Comparison of ENCODE assay signal across 13 mouse cellular contexts in the genomic region with DNA sequence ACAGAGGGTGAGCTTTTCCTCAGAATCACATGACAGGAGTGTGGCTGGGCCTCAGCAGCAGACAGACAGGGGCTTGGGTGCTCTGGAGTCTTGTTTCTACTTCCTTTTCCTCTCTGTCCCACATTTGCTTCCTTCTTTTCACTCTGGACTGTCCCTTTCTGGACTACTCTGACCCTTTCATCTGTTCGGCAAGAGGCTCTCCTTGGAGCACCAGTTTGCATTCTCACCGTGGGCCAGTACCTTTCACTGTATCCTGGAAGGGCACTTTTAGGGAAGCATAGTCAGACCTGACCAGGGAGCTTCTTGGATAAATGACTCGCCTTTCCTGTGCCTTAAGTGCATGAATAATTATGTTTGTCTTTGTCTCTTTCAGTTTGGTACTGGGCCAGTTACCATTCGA.
DNase-seq lines count a peak whose midpoint lies in the region; ATAC-seq and TF ChIP-seq lines count a peak whose summit lies in the region.
"Had no signal": no experiment of that assay in that cellular context is flagged by ENCODE, and none has a peak within 500 bp of the region (broad histone marks: within the 10 kb centered on the region; RNA-seq: fewer than 3 reads in every experiment).

No protein-coding gene starts in this region.

- no peak for ATAC-seq in forebrain, embryonic 16.5 days
- ATAC-seq in forebrain, embryonic 14.5 days, result no peak
- ATAC-seq in stomach, embryonic 16.5 days (ENCODE audit: insufficient read depth, low FRiP score), result no peak
- ATAC-seq: midbrain, embryonic 16.5 days had no signal

- H3K9ac ChIP-seq in forebrain, embryonic 16.5 days (replicated peaks; ENCODE audit: low read depth, low read length), result peak overlapping the region; percentile 39; the same call in 1 of the 2 replicates
- no peak overlapping the region for H3K9ac ChIP-seq in forebrain, embryonic 14.5 days (ENCODE audit: low read length)
- H3K9ac ChIP-seq in stomach, embryonic 16.5 days (ENCODE audit: low read length), result no peak overlapping the region
- H3K9ac ChIP-seq: embryonic facial prominence, embryonic 15.5 days; limb, embryonic 15.5 days had no signal

- H3K4me1 ChIP-seq in forebrain, embryonic 16.5 days (replicated peaks; ENCODE audit: control insufficient read depth, insufficient read depth, low read length), result peaks cover 7% of the 10 kb centered on the region
- 0 out of 2 replicates have a peak, but pooled peaks cover 2% of the 10 kb centered on the region for H3K4me1 ChIP-seq in forebrain, embryonic 14.5 days (ENCODE audit: control insufficient read depth, insufficient read depth, low read length)
- H3K4me1 ChIP-seq in thymus, adult 2 months (replicated peaks; ENCODE audit: control insufficient read depth, insufficient read depth, low read length), result peaks cover 13% of the 10 kb centered on the region
- peaks cover 3% of the 10 kb centered on the region; the same call in 1 of the 2 replicates for H3K4me1 ChIP-seq in stomach, embryonic 16.5 days (ENCODE audit: control insufficient read depth, insufficient read depth, low read length)
- H3K4me1 ChIP-seq: limb, embryonic 15.5 days had no signal

- 21% methylated on average over 4 of the region's 4 CpGs for WGBS in forebrain, embryonic 16.5 days
- WGBS in forebrain, embryonic 14.5 days, result 31% methylated on average over 4 of the region's 4 CpGs
- WGBS in thymus, adult 2 months, result 51% methylated on average over 4 of the region's 4 CpGs
- WGBS in stomach, embryonic 16.5 days, result 24% methylated on average over 4 of the region's 4 CpGs

- peak overlapping the region; percentile 60; the same call in 1 of the 2 replicates for H3K27ac ChIP-seq in forebrain, embryonic 16.5 days (ENCODE audit: low read length)
- no peak overlapping the region for H3K27ac ChIP-seq in forebrain, embryonic 14.5 days (ENCODE audit: low read depth, low read length)
- H3K27ac ChIP-seq in thymus, adult 2 months (ENCODE audit: control insufficient read depth, insufficient read depth, low read length), result peak overlapping the region; percentile 19; the same call in 1 of the 2 replicates
- H3K27ac ChIP-seq in stomach, embryonic 16.5 days (ENCODE audit: low read length), result peak overlapping the region; percentile 29; the same call in 1 of the 2 replicates
- H3K27ac ChIP-seq: embryonic facial prominence, embryonic 15.5 days; limb, embryonic 15.5 days had no signal

- H3K27me3 ChIP-seq in forebrain, embryonic 16.5 days (replicated peaks; ENCODE audit: control insufficient read depth, insufficient read depth, low read length), result no peaks in the 10 kb centered on the region
- H3K27me3 ChIP-seq in forebrain, embryonic 14.5 days (replicated peaks; ENCODE audit: control insufficient read depth, insufficient read depth, low read length), result no peaks in the 10 kb centered on the region
- no peaks in the 10 kb centered on the region for H3K27me3 ChIP-seq in thymus, adult 2 months (ENCODE audit: control insufficient read depth, insufficient read depth, low read length)
- no peaks in the 10 kb centered on the region for H3K27me3 ChIP-seq in stomach, embryonic 16.5 days (ENCODE audit: control insufficient read depth, insufficient read depth, low read length)
- H3K27me3 ChIP-seq: embryonic facial prominence, embryonic 15.5 days; limb, embryonic 15.5 days had no signal

- H3K36me3 ChIP-seq in forebrain, embryonic 16.5 days (ENCODE audit: control insufficient read depth, insufficient read depth), result no peaks in the 10 kb centered on the region; the same call in 1 of the 2 replicates
- H3K36me3 ChIP-seq in forebrain, embryonic 14.5 days (ENCODE audit: control insufficient read depth, insufficient read depth, low read length), result no peaks in the 10 kb centered on the region
- H3K36me3 ChIP-seq in thymus, adult 2 months (ENCODE audit: control insufficient read depth, insufficient read depth, low read length), result no peaks in the 10 kb centered on the region
- H3K36me3 ChIP-seq in stomach, embryonic 16.5 days (ENCODE audit: control insufficient read depth, insufficient read depth, low read length), result no peaks in the 10 kb centered on the region
- H3K36me3 ChIP-seq: embryonic facial prominence, embryonic 15.5 days had no signal

- TF ChIP-seq POLR2A in thymus, adult 2 months (IDR thresholded peaks at IDR 0.05; ENCODE audit: control insufficient read depth, extremely low read depth, insufficient read depth, low read length, poor library complexity), result no peak

- TF ChIP-seq CTCF in thymus, adult 2 months (IDR thresholded peaks at IDR 0.05; ENCODE audit: borderline replicate concordance, control insufficient read depth, extremely low read depth, insufficient read depth, low read length, poor library complexity), result no peak

- H3K4me2 ChIP-seq in forebrain, embryonic 16.5 days (ENCODE audit: low read length), result no peak overlapping the region
- no peak overlapping the region for H3K4me2 ChIP-seq in forebrain, embryonic 14.5 days (ENCODE audit: low read length)
- H3K4me2 ChIP-seq in stomach, embryonic 16.5 days (ENCODE audit: low read depth, low read length), result no peak overlapping the region
- H3K4me2 ChIP-seq: embryonic facial prominence, embryonic 15.5 days; limb, embryonic 15.5 days had no signal

- no peak for DNase-seq in forebrain, embryonic 14.5 days (ENCODE audit: low spot score)
- DNase-seq in kidney, adult 9 months, result peak; percentile 8
- no peak for DNase-seq in kidney, postnatal 4 days
- DNase-seq in thymus, adult 2 months, result peak; percentile 12
- no peak for DNase-seq in thymus, postnatal 10 days (ENCODE audit: low spot score in 2 of 2)
- DNase-seq in urinary bladder, adult 18-20 months (ENCODE audit: low spot score in 2 of 2), result no peak
- DNase-seq: cerebellum, adult 9-10 months; gastrocnemius, postnatal 14 days had no signal

- no peak overlapping the region for H3K4me3 ChIP-seq in forebrain, embryonic 16.5 days (replicated peaks; ENCODE audit: low read length)
- no peak overlapping the region for H3K4me3 ChIP-seq in forebrain, embryonic 14.5 days (ENCODE audit: low read depth, low read length)
- no peak overlapping the region for H3K4me3 ChIP-seq in thymus, adult 2 months (ENCODE audit: control insufficient read depth, insufficient read depth, low read length)
- H3K4me3 ChIP-seq in stomach, embryonic 16.5 days (replicated peaks; ENCODE audit: low read length), result no peak overlapping the region
- H3K4me3 ChIP-seq: embryonic facial prominence, embryonic 15.5 days; limb, embryonic 15.5 days had no signal

- H3K9me3 ChIP-seq in forebrain, embryonic 16.5 days (ENCODE audit: control insufficient read depth, low read length), result no peaks in the 10 kb centered on the region
- no peaks in the 10 kb centered on the region for H3K9me3 ChIP-seq in forebrain, embryonic 14.5 days (replicated peaks; ENCODE audit: control insufficient read depth, low read length)
- no peaks in the 10 kb centered on the region for H3K9me3 ChIP-seq in stomach, embryonic 16.5 days (replicated peaks; ENCODE audit: control insufficient read depth, low read length)
- H3K9me3 ChIP-seq: embryonic facial prominence, embryonic 15.5 days; limb, embryonic 15.5 days had no signal

Comparison
In these comparisons a context has a peak if more than half of its experiments do, and no peak if none do; other contexts are left out.
1. DNase-seq: peak in kidney, adult 9 months (single experiment) and thymus, adult 2 months (single experiment); none in forebrain, embryonic 14.5 days (single experiment), kidney, postnatal 4 days (0 of 2), thymus, postnatal 10 days (0 of 2) and urinary bladder, adult 18-20 months (0 of 2).